Mouse (Mus musculus): ENCODE data around the gene Rgs6. TPM values are rescaled to one million over a fixed set of nuclear protein-coding genes. Genes with fewer than 3 reads are reported as not detected.

Gene Rgs6
- polyA plus RNA-seq, 2 experiments = 0.07 to 0.20 TPM

DNA sequence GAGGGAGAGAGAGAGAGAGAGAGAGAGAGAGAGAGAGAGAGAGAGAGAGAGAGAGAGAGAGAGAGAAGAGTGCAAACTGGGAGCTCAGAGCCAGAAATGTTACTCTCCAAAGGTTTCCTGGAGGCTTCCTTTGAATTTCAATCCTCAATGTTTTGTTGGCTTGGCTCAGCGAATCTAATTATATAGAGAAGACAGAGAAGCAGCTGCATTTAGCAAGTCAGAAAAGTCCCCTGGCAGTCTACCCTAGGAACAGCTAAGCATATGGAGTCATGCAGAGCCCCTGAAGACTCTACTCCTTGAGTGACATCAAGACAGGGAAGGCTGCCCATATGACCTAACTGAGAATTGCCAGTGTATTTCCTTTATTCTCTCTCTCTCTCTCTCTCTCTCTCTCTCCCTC lies 317.7 kb downstream of the Rgs6 start:
- Histone ChIP-seq H3K4me1 (replicated peaks; ENCODE audit: control insufficient read depth in 2 of 2, insufficient read depth in 2 of 2, low read length in 1 of 2) (no peaks in the 10 kb centered on the region), H3K4me2 (ENCODE audit: low read depth) (no peak overlapping the region), H3K27me3 (ENCODE audit: control insufficient read depth, insufficient read depth, low read length) (no peaks in the 10 kb centered on the region), H3K27ac (no peak overlapping the region), H3K4me3 (ENCODE audit: insufficient read depth in 1 of 2, low read depth in 2 of 2, low read length in 2 of 2) (no peak overlapping the region), H3K36me3 (replicated peaks; ENCODE audit: control insufficient read depth, insufficient read depth, low read depth) (no peaks in the 10 kb centered on the region), H3K9me3 (ENCODE audit: control insufficient read depth, low read length) (no peaks in the 10 kb centered on the region), H3K9ac (replicated peaks) (no peak overlapping the region)
- no peak for ATAC-seq (ENCODE audit: insufficient read depth)
- 63% methylated on average over 1 of the region's 1 CpGs for WGBS (ENCODE audit: insufficient replicate concordance)
- DNase-seq (ENCODE audit: low read depth in 3 of 3, low spot score in 3 of 3) = no peak
- TF ChIP-seq EP300 (IDR thresholded peaks at IDR 0.05; ENCODE audit: low read depth) (no peak), CTCF (IDR thresholded peaks at IDR 0.05; ENCODE audit: low read depth) (no peak)

DNA sequence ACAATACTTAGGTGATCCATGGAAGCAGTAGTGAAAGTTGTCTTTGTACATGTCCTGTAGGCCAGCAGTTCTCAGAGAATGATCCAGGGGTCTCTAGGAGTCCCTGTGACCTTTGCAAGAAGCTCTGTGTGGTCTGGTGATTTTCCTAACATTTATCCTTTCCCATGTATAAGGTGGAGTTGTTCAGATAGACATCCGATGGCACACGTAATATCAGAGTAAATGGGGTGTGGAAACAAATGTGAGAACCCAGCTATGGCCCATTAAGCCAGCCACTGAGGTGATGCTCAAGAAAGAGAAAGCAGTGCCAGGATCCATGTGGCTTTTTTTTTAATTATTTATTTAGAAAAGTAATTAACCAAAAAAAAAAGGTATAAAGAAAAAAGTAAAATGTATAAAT lies 322.8 kb downstream of the Rgs6 start:
- H3K4me1 ChIP-seq (replicated peaks; ENCODE audit: control insufficient read depth in 2 of 2, insufficient read depth in 2 of 2, low read length in 1 of 2) = peaks cover 0 to 3% of the 10 kb centered on the region in 2 experiments; a peak in 1 of 4 replicates
- no peaks in the 10 kb centered on the region for H3K36me3 ChIP-seq (replicated peaks; ENCODE audit: control insufficient read depth, insufficient read depth, low read depth)
- no peak overlapping the region for H3K4me2 ChIP-seq (ENCODE audit: low read depth)
- no peaks in the 10 kb centered on the region for H3K9me3 ChIP-seq (ENCODE audit: control insufficient read depth, low read length)
- DNase-seq (ENCODE audit: low read depth in 3 of 3, low spot score in 3 of 3) (no peak), ATAC-seq (ENCODE audit: insufficient read depth) (no peak)
- H3K27me3 ChIP-seq (ENCODE audit: control insufficient read depth, insufficient read depth, low read length) = no peaks in the 10 kb centered on the region
- no peak for TF ChIP-seq CTCF (IDR thresholded peaks at IDR 0.05; ENCODE audit: low read depth)
- TF ChIP-seq EP300 (IDR thresholded peaks at IDR 0.05; ENCODE audit: low read depth) = no peak
- no peak overlapping the region for H3K9ac ChIP-seq (replicated peaks)
- WGBS (ENCODE audit: insufficient replicate concordance) = 76% methylated on average over 2 of the region's 2 CpGs
- no peak overlapping the region for H3K4me3 ChIP-seq (ENCODE audit: insufficient read depth in 1 of 2, low read depth in 2 of 2, low read length in 2 of 2)
- H3K27ac ChIP-seq = no peak overlapping the region

DNA sequence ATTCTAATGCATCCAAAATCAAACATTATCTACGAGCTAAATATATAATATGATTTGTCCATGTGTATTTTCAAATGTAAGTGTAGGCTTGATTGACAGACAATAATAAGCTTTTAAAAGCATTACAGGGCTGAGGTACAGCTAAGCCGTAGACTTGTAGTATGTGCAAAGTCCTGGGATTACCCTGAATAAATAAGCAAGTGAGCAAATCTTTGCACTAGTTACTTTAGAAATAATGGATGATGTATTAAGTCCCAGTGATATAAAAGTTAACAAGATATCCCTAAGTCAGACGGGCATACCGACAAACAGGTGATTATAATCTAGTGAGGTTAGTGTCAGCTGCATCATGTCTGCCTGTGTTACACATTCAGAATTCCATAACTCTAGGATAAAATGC lies 326.0 kb downstream of the Rgs6 start:
- H3K4me3 ChIP-seq (ENCODE audit: insufficient read depth in 1 of 2, low read depth in 2 of 2, low read length in 2 of 2) = no peak overlapping the region
- H3K4me2 ChIP-seq (ENCODE audit: low read depth) = no peak overlapping the region
- no peaks in the 10 kb centered on the region for H3K27me3 ChIP-seq (ENCODE audit: control insufficient read depth, insufficient read depth, low read length)
- H3K4me1 ChIP-seq (replicated peaks; ENCODE audit: control insufficient read depth in 2 of 2, insufficient read depth in 2 of 2, low read length in 1 of 2) = peaks cover 0 to 3% of the 10 kb centered on the region in 2 experiments; a peak in 1 of 4 replicates
- 52% methylated on average over 4 of the region's 4 CpGs for WGBS (ENCODE audit: insufficient replicate concordance)
- no peak overlapping the region for H3K27ac ChIP-seq
- ATAC-seq (ENCODE audit: insufficient read depth) (no peak), DNase-seq (ENCODE audit: low read depth in 3 of 3, low spot score in 3 of 3) (no peak)
- no peaks in the 10 kb centered on the region for H3K9me3 ChIP-seq (ENCODE audit: control insufficient read depth, low read length)
- no peaks in the 10 kb centered on the region for H3K36me3 ChIP-seq (replicated peaks; ENCODE audit: control insufficient read depth, insufficient read depth, low read depth)
- TF ChIP-seq EP300 (IDR thresholded peaks at IDR 0.05; ENCODE audit: low read depth) (no peak), CTCF (IDR thresholded peaks at IDR 0.05; ENCODE audit: low read depth) (no peak)
- no peak overlapping the region for H3K9ac ChIP-seq (replicated peaks)

DNA sequence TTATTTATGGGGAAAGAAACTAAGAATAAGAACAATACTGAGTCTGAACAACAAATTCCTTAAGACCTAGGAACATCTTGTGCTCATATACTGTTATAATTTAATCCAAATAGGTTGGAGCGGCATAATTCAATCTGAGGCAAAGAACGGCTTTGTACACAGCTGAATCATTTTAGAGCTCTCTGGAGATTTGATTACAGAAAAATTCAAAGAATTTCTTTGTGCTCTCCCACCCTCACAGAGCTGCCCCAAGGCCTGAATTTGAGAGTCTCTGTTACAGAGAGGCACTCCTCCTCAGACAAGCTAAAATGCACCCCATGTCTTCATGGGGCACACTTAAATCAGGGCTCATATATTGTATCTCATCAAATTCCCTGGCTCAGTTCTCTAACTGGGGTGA lies 332.1 kb downstream of the Rgs6 start:
- WGBS (ENCODE audit: insufficient replicate concordance) = 78% methylated on average over 2 of the region's 2 CpGs
- Histone ChIP-seq H3K4me2 (ENCODE audit: low read depth) (no peak overlapping the region), H3K27ac (no peak overlapping the region), H3K9ac (replicated peaks) (no peak overlapping the region), H3K4me1 (replicated peaks; ENCODE audit: control insufficient read depth in 2 of 2, insufficient read depth in 2 of 2, low read length in 1 of 2) (no peaks in the 10 kb centered on the region; a peak in 1 of 4 replicates), H3K27me3 (ENCODE audit: control insufficient read depth, insufficient read depth, low read length) (no peaks in the 10 kb centered on the region), H3K4me3 (ENCODE audit: insufficient read depth in 1 of 2, low read depth in 2 of 2, low read length in 2 of 2) (no peak overlapping the region), H3K9me3 (ENCODE audit: control insufficient read depth, low read length) (no peaks in the 10 kb centered on the region), H3K36me3 (replicated peaks; ENCODE audit: control insufficient read depth, insufficient read depth, low read depth) (no peaks in the 10 kb centered on the region)
- ATAC-seq (ENCODE audit: insufficient read depth) (no peak), DNase-seq (ENCODE audit: low read depth in 3 of 3, low spot score in 3 of 3) (no peak)
- TF ChIP-seq EP300 (IDR thresholded peaks at IDR 0.05; ENCODE audit: low read depth) (no peak), CTCF (IDR thresholded peaks at IDR 0.05; ENCODE audit: low read depth) (no peak)

DNA sequence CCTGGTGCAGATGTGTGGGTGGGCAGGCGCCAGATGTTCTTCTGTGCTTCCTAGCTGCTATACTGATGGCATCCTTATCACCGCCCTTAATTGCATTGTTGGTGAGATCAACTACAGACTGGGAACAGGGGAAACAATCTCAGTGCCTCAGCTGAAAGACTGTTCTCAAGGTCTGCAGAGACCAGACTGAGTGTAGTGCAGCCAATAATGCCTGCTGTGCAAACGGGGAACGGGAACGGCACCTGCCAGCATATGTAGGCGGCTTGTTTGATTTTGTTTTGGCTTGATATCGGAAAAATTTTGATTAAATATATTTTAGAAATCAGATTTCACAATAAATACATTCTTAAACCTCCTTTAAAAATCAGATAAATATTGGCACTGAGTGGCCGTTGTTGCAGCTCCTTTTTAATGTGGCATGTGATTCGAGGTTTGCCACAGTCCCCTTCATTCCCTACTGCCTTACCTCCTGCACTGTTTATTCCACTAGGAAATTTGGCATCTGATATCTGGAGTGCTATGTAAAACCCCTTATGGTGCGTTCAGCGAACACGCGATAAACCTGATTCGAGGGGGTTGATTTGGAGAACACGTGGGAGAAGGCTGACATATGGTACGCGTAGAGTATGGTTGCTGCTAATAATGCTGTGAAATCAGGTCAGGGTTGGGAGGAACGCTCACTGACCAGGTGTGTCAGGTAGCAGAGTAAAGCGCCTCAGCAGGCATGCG lies 333.4 kb downstream of the Rgs6 start:
- Histone ChIP-seq H3K27ac (no peak overlapping the region), H3K4me1 (replicated peaks; ENCODE audit: control insufficient read depth in 2 of 2, insufficient read depth in 2 of 2, low read length in 1 of 2) (no peaks in the 10 kb centered on the region), H3K36me3 (replicated peaks; ENCODE audit: control insufficient read depth, insufficient read depth, low read depth) (no peaks in the 10 kb centered on the region), H3K4me2 (ENCODE audit: low read depth) (no peak overlapping the region), H3K9me3 (ENCODE audit: control insufficient read depth, low read length) (no peaks in the 10 kb centered on the region), H3K27me3 (ENCODE audit: control insufficient read depth, insufficient read depth, low read length) (no peaks in the 10 kb centered on the region), H3K4me3 (ENCODE audit: insufficient read depth in 1 of 2, low read depth in 2 of 2, low read length in 2 of 2) (no peak overlapping the region), H3K9ac (replicated peaks) (no peak overlapping the region)
- 75% methylated on average over 20 of the region's 20 CpGs for WGBS (ENCODE audit: insufficient replicate concordance)
- no peak for DNase-seq (ENCODE audit: low read depth in 3 of 3, low spot score in 3 of 3)
- ATAC-seq (ENCODE audit: insufficient read depth) = no peak
- TF ChIP-seq EP300 (IDR thresholded peaks at IDR 0.05; ENCODE audit: low read depth) (no peak), CTCF (IDR thresholded peaks at IDR 0.05; ENCODE audit: low read depth) (no peak)

All from liver, embryonic 14.5 days (tissue).